Mouse (Mus musculus): Measurements from ENCODE around the gene Esrrg.

Gene Esrrg

DNA sequence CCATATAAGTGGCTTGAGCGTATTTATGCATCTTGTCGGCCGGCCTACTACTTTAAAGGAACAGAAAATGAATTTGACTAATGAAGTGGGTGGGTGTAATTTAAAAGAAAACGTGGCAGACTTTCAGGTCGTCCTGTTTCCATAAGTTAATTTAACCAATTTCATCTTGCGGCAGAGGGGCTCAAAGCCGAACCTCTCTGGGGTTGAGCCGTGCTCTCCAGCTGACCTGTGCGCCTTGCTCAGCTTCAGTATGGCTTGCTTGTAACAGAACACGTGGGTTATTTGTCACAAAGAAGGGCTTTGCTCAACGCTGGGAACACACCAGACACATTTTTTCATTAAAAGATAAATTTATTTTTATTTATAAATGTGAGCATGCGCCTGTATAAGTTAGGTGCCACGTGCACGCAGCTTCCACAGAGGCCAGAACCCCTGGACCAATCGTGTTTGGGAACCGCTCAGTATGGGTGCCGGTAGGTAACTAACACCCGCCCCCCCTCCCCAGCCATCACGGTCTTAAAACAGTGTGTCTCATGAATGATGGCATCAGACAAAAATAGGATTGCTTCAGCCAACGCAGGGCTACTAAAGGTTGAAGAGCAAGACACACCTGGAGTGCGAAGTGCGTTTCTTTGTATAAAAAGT is 546.7 kb downstream of the Esrrg start:
- DNase-seq (ENCODE audit: low spot score) = no peak

GRCm38 (mm10) chr1:188156520-188156919 is 547.9 kb downstream of the Esrrg start:
- no peak for DNase-seq (ENCODE audit: low spot score)

- no peak for DNase-seq (ENCODE audit: low spot score)
Measured at GRCm38 (mm10) chr1:188157237-188157955, 548.8 kb downstream of the Esrrg start.

DNA sequence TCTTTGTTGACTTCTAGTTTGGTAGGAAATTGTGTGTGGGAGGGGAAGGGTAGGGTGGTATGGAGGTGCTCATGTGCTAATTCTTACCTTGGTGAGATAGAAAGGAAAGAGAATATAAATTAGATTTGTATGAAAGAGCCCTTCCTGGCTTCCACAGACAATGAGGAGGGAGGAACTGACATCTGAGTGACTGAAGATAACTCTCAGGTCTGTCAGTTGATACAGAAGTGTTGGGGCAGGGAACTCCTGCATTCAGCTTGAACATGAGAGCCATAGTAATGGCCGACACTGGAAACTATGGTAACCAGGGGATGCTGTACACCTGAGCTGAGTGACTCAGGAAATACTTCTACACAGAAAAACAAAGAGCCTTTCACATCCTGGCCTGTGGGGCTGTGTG is 550.1 kb downstream of the Esrrg start:
- no peak for DNase-seq (ENCODE audit: low spot score)

DNA sequence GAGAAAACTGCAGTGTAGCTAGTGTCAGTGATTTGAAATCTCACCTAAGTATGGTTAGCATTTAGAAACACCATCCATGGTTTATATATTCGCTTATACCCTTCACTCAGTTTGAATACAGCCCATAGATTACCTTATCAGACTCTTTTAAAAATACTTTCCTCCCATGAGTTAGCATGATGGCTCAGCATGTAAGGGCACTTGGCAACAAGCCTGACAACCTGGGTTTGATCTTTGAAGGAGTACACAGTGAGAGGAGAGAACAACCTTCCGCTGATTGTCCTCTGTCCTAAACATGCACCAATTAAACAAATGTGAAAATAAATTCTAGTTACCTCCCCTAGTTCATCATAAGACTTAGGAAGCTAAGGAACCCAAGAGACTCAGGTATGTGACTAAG is 550.5 kb downstream of the Esrrg start:
- DNase-seq (ENCODE audit: low spot score) = no peak

- DNase-seq (ENCODE audit: low spot score) = no peak
Measured at GRCm38 (mm10) chr1:188163058-188163457, 554.5 kb downstream of the Esrrg start.

- no peak for DNase-seq (ENCODE audit: low spot score)
Measured at GRCm38 (mm10) chr1:188164251-188164650, 555.7 kb downstream of the Esrrg start.

DNA sequence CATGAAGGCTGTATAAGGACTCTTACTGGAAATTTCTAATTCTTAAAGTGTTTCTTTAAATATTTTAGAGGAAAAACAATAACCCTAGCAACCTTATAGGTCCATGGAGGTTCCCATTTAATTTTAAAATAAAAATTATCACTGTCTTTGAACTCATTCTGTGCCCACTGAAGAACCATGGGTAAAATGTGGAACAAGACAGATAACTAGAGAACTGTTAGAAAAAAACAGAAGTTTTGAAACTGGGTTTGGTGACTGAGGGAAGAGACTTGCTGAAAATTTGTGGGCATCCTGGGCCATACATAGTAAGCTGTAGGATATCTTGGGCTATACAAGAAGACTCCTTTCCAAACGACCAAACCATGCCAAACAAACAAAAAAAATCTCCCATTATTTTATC is 565.3 kb downstream of the Esrrg start:
- DNase-seq (ENCODE audit: low spot score) = no peak

DNA sequence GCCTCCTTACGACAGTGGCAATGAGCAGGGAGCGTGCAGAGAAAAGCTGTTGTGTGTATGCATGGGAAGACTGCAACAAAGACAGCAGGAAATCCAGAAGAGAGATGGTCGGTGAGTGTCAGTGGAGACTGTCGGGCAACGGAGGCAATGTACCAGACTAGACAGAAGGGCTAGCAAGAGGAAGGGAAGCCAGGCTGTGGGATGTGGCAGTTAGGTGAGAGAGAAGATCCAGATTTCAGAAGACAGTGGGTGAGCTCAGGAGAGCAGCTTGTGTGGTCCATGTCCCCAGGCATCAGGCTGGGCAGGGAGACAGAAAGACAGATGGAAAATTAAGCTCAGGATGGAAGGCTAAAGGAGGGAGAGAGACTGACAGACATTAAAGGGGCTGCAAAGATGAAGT is 574.4 kb downstream of the Esrrg start:
- DNase-seq (ENCODE audit: low spot score) = no peak

DNA sequence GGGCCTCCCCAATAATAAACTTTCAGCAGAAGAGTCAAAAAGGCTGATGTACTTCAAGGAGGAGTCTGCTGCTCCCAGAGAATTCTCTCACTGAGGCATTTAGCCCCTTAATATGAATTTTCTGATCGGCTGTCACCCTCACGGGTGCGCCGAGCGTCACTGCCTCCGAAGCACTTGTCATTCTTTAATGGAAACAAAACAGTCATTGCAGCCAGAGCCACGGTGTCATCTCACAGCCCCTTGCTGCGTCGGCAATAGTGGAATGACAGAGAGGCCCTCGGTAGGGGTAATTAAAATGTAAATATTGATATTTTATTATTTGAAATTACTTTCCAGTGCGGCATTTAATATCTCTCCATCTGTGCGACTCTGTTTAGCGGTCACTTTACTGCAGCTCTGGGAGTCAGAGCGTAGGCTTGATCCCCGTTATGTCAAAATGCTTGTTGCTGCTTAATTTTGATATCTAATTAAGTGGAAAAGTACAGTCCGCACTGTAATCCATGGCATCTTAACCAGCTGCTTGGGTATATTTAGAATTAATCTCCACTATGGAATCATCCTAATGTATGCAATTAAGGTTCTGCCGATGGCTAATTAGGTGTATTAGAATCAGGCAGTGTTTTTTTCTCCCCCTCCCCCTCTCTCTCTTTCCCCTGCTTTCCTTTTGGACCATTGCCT is 578.0 kb downstream of the Esrrg start:
- no peak for DNase-seq (ENCODE audit: low spot score)

DNA sequence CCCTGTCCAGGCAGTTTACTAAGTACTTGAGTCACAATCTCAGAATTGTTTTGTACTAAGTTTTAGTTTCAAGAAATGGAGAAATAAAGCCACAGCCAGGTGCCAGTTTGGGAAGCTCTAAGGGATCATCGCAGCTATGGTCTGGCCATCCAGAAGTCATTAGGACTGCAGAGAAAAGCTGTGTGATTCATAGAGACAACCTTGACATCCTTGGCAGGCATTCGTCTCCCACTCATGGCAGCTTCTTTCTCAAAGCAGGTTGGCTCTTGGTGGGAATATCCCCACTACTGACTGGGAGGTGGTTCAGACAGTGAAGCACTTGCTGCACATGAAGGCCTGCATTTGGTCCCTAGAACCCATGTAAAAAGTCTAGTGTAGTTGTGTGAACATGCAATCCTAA is 584.4 kb downstream of the Esrrg start:
- no peak for DNase-seq (ENCODE audit: low spot score)

- no peak for DNase-seq (ENCODE audit: low spot score)
Measured at GRCm38 (mm10) chr1:188207421-188207820, 598.8 kb downstream of the Esrrg start.

DNA sequence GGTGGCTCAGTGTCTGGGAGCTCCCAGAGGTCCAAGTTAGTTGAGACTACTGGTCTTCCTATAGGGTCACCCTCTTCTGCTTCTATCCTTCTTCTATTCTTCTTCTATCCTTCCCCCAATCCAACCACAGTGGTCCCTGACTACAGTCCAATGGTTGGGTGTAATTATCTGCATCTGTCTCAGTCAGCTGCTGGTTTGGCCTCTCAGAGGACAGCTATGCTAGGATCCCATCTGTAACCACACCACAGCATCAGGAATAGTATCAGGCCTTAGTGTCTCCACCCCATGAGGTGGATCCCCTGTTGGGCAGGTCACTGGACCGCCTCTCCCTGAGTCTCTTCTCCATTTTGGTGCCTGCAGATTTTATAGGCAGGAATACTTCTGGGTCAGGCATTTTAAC is 600.4 kb downstream of the Esrrg start:
- DNase-seq (ENCODE audit: low spot score) = no peak

DNA sequence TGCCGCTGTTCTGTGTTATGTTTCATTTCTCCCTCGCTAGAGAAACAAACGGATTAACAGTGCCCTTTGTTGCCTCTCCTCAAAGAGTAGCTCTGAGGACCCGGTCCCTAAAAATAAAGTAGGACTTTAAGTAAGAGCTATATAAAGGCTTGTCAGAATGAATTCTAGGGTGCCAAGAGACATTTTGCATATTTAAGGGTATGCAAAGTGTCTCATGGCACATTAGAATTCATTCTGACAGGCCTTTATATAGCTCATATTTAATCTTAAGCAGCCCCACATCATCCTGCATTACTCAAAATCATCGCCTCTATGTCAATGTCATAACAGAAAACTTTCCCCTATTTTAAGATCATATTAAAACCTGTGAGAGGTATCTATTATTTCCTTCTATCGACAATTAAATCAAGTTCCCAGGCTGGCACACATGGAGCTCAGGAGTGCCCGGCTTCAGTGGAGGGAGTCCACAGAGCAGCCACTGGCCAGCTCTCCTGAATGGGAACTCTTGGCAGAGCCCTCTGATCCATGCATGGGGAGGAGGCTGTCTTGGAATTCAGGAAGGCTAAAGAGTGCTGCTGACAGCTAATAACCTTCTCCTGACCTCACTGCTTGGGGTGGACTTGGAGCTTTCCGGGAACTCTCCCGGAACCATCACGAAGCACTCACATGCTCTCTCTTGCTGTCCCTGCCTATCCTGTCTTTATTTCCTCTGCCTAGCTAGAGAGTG is 606.5 kb downstream of the Esrrg start:
- DNase-seq (ENCODE audit: low spot score) = peak; percentile 20

DNA sequence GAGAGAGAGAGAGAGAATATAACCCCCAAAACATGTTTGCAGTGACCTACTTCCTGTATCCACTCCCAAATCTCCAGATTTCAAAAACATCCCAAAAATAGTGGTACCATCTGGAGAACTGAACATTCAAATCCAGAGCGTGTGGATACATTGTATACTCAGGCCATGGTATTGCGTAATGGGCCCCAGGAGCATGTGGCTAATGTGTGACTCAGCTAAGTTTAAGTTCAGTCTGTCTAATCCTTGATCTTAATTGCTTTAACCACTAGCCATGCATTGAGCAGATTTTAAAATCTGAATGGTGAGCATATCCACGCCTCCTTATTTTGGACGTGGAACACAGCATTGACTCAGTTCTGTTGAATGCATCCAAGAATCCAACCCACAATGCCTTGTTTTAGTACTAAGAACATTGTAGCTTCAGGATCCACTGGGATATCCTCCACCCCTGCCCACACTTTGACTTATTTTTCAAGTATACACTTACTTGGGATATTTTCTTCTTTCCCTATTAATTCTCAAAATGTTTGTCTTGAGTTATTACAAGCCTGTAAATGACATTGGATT is 612.7 kb downstream of the Esrrg start:
- no peak for DNase-seq (ENCODE audit: low spot score)

- no peak for DNase-seq (ENCODE audit: low spot score)
Measured at GRCm38 (mm10) chr1:188233036-188233724, 624.6 kb downstream of the Esrrg start.

DNA sequence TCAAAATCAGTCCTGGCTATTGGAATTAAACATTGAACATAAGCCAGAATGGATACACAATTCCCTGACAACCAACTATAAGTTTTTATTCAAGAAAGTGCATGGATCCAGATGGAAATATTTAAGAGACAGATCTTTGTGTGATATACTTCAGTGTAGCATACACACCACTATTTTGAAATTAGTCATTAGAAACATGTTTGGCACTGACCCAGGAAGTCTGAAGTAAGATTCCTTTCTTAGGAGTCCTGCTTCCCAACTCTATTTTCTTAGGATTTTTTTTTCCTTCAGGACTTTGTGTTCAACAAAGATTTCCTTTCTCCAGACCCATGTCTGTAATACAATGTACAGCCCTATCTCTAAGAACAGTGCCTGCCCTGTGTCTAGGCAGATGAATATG is 630.0 kb downstream of the Esrrg start:
- DNase-seq (ENCODE audit: low spot score) = no peak

DNA sequence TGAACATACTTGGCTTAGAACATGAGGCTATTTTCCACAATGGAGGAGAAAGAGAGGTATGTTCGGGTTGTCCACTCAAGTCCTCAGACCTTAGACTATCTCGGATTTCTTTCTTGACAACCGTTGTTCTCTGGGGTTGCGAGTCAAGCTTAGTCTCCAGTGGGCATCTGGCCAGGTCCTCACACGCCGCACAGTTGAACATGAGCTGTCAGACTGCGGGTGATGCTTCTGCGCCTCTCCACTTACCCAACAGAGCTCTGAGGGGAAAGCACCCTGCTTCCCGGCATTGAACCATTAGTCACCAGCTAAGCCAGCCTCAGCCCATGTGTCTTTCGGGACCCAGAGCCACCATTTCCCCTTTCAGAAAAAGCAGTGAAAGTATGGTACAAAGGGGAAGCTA is 633.2 kb downstream of the Esrrg start:
- DNase-seq (ENCODE audit: low spot score) = no peak

DNA sequence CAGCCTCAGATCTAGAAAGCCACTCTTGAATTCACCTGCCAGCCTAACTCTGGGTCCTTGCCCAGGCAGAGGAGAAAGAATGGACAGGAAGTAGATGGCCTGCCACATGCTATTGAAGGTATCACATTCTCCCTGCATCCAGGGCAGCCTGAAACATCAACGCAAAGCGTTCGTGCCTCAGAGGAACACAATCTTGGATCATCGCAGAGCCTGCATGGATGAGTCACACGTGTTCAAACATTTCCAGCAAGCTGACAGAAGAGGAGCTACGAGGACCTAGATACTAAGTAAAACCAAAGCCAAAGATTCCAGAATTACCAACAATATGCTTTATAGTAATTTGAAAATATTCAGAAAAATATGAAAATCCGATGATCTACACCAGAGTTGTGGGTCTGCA is 648.9 kb downstream of the Esrrg start:
- DNase-seq (ENCODE audit: low spot score) = no peak

GRCm38 (mm10) chr1:188260259-188261107 is 651.9 kb downstream of the Esrrg start:
- peak; percentile 46 for DNase-seq (ENCODE audit: low spot score)

Measured in embryo, embryonic 10 days (tissue).